Mouse (Mus musculus) embryonic facial prominence, embryonic 13.5 days (tissue): ENCODE measurements around the gene Lbr. TPM values are rescaled to one million over a fixed set of nuclear protein-coding genes. Genes with fewer than 3 reads are reported as not detected.

Experiments used
- polyA plus RNA-seq: library from polyadenylated mRNA; unstranded; fragments of >200 nt; fragmentation: Nextera tagmentation; extraction: Ambion mirVana; gene quantifications from 2 replicates; pipeline ENCODE4 v1.2.1, GENCODE M21; 2015

Gene Lbr
- polyA plus RNA-seq, 1 experiment from 2014 or later: 93.1 TPM

Other genes with a start within 250 kb of the Lbr start
- 28.0 and 30.8 TPM in 2 replicates for gene Enah, start 176.9 kb upstream of the Lbr start, polyA plus RNA-seq